Mouse (Mus musculus) gastrocnemius, adult 2 months (tissue): ENCODE results near the gene Ybx2. TPM values are rescaled to one million over a fixed set of nuclear protein-coding genes. Genes with fewer than 3 reads are reported as not detected.
"Not testable (repeated sequence)": the region's sequence is repeated elsewhere in the genome, so short reads cannot be mapped to it uniquely, and the experiment has no call there.

ENCODE experiments used
- DNase-seq: peaks from one replicate; pipeline ENCODE4 v3.0.0; 2022
- H3K27ac ChIP-seq: fragments of 200-600 bp; 2 replicates; pipeline ENCODE4 v1.8.1; 2022; ENCODE audit warnings: mild to moderate bottlenecking
- H3K4me3 ChIP-seq: fragments of 200-600 bp; 2 replicates; pipeline ENCODE4 v1.8.1; 2022; ENCODE audit warnings: mild to moderate bottlenecking, moderate library complexity
- CTCF ChIP-seq: fragments of 200-600 bp; IDR thresholded peaks from 2 replicates; pipeline ENCODE4 v1.8.1; 2022; ENCODE audit warnings: antibody characterized with exemption, mild to moderate bottlenecking, moderate library complexity
- intact Hi-C: fragments of 180-260 bp; cut with DNase I; formaldehyde crosslinking; loops from one replicate; pipeline ENCODE4 v1.15.1; 2025
- total RNA-seq, 2 experiments: library from RNA; stranded (reverse); gene quantifications; 2 replicates each; pipeline ENCODE4 v1.2.3; 2021

Gene Ybx2
- total RNA-seq, 2 experiments from 2014 or later: 8.0 to 16.5 TPM

- intact Hi-C loops: loop anchor here (10.0 kb wide), 1 partner anchor 813 kb away; no protein-coding TSS in a partner anchor
- Histone ChIP-seq H3K4me3 (no peak overlapping the region), H3K27ac (no peak overlapping the region)
- TF ChIP-seq CTCF: no peak
- peak; percentile 14 for DNase-seq
Observed at GRCm38 (mm10) chr11:69917379-69917948, 18.1 kb upstream of the Ybx2 start.

- no peak for TF ChIP-seq CTCF
- Histone ChIP-seq H3K4me3 (peak overlapping the region; percentile 97; the same call in 1 of the 2 replicates), H3K27ac (0 out of 2 replicates have a peak overlapping the region, but pooled peaks have one; percentile 96)
- intact Hi-C loops: loop anchor here (10.0 kb wide), 1 partner anchor 813 kb away; no protein-coding TSS in a partner anchor
- no peak for DNase-seq
Observed at GRCm38 (mm10) chr11:69918118-69918517, 17.5 kb upstream of the Ybx2 start.

GRCm38 (mm10) chr11:69919053-69919452 is 16.5 kb upstream of the Ybx2 start:
- DNase-seq: peak; percentile 19
- peak overlapping the region; percentile 96 for H3K27ac ChIP-seq
- intact Hi-C loops: loop anchor here (10.0 kb wide), 1 partner anchor 814 kb away; no protein-coding TSS in a partner anchor
- no peak for TF ChIP-seq CTCF
- H3K4me3 ChIP-seq: peak overlapping the region; percentile 97

- intact Hi-C loops: loop anchor here (10.0 kb wide), 1 partner anchor 815 kb away; no protein-coding TSS in a partner anchor
- H3K4me3 ChIP-seq: peak overlapping the region; percentile 97
- no peak for TF ChIP-seq CTCF
- DNase-seq: peak; percentile 92
- H3K27ac ChIP-seq: peak overlapping the region; percentile 96
Observed at GRCm38 (mm10) chr11:69919661-69920265, 15.8 kb upstream of the Ybx2 start.

- intact Hi-C loops: no loop called here
Observed at GRCm38 (mm10) chr11:69920266-69921031, 15.1 kb upstream of the Ybx2 start.

GRCm38 (mm10) chr11:69921114-69922011 is 14.2 kb upstream of the Ybx2 start, which contains the start of gene Eif5a:
Gene Eif5a, minus strand, starts transcription at chr11:69921958.
- Histone ChIP-seq H3K4me3 (peak within 1 kb of the TSS; percentile 97), H3K27ac (peak within 1 kb of the TSS; percentile 96)
- TF ChIP-seq CTCF: peak; percentile 61
- intact Hi-C loops: no loop called here
- DNase-seq: peak; percentile 100

More at GRCm38 (mm10) chr11:69920266-69921031, 15.1 kb upstream of the Ybx2 start:
- H3K27ac ChIP-seq: peak overlapping the region; percentile 96
- peak overlapping the region; percentile 97 for H3K4me3 ChIP-seq
- TF ChIP-seq CTCF: no peak
- peak; percentile 84 for DNase-seq

GRCm38 (mm10) chr11:69922012-69922756 is 13.4 kb upstream of the Ybx2 start:
- Histone ChIP-seq H3K27ac (peak overlapping the region; percentile 96), H3K4me3 (peak overlapping the region; percentile 70)
- no peak for TF ChIP-seq CTCF
- peak; percentile 14 for DNase-seq
- intact Hi-C loops: no loop called here

- peak; percentile 24 for DNase-seq
Observed at GRCm38 (mm10) chr11:69922796-69923195, 12.8 kb upstream of the Ybx2 start.

GRCm38 (mm10) chr11:69927501-69927900 is 8.1 kb upstream of the Ybx2 start:
- TF ChIP-seq CTCF: no peak
- DNase-seq: no peak
- no peak overlapping the region for H3K27ac ChIP-seq
- H3K4me3 ChIP-seq: no peak overlapping the region
- intact Hi-C loops: no loop called here

More at GRCm38 (mm10) chr11:69922796-69923195, 12.8 kb upstream of the Ybx2 start:
- Histone ChIP-seq H3K27ac (peak overlapping the region; percentile 96), H3K4me3 (peak overlapping the region; percentile 70)
- intact Hi-C loops: no loop called here
- TF ChIP-seq CTCF: no peak

GRCm38 (mm10) chr11:69929712-69930111 is 5.9 kb upstream of the Ybx2 start:
- intact Hi-C loops: loop anchor here (5.0 kb wide), 1 partner anchor 73 kb away; the partner anchor contains the start of gene Dvl2
- no peak overlapping the region for H3K4me3 ChIP-seq

GRCm38 (mm10) chr11:69930176-69930575 is 5.4 kb upstream of the Ybx2 start:
- not testable (repeated sequence) for DNase-seq, H3K4me3 ChIP-seq, H3K27ac ChIP-seq
- intact Hi-C loops: loop anchor here (5.0 kb wide), 1 partner anchor 72 kb away; the partner anchor contains the start of gene Dvl2

More at GRCm38 (mm10) chr11:69929712-69930111, 5.9 kb upstream of the Ybx2 start:
- H3K27ac ChIP-seq: no peak overlapping the region
- DNase-seq: no peak
- TF ChIP-seq CTCF: no peak
